Mouse (Mus musculus): Measurements from ENCODE around the gene Ric1. TPM values are rescaled to one million over a fixed set of nuclear protein-coding genes. Genes with fewer than 3 reads are reported as not detected.

Ric1 gene
- total and polyA plus RNA-seq, 3 experiments = 41.0 to 77.2 (median 54.2) TPM

GRCm38 (mm10) chr19:29496001-29496597, 26.0 kb upstream of the Ric1 start:
- Histone ChIP-seq H3K4me1 (ENCODE audit: control insufficient read depth in 1 of 2, insufficient read depth in 2 of 2, low read length in 2 of 2) (peaks cover 17 to 24% of the 10 kb centered on the region in 2 experiments), H3K27ac (ENCODE audit: control insufficient read depth, low read depth, low read length) (no peak overlapping the region), H3K36me3 (ENCODE audit: control insufficient read depth in 1 of 2, insufficient read depth in 2 of 2, low read length in 2 of 2) (peaks cover 0 to 27% of the 10 kb centered on the region in 2 experiments; a peak in 2 of 4 replicates), H3K9me3 (replicated peaks; ENCODE audit: insufficient read depth, low read length) (no peaks in the 10 kb centered on the region), H3K27me3 (ENCODE audit: control insufficient read depth in 1 of 2, insufficient read depth in 2 of 2, low read length in 2 of 2) (no peaks in the 10 kb centered on the region), H3K9ac (ENCODE audit: control insufficient read depth, low read depth, low read length, poor library complexity, severe bottlenecking) (no peak overlapping the region), H3K79me2 (ENCODE audit: control insufficient read depth, insufficient read depth, low read length, poor library complexity) (no peaks in the 10 kb centered on the region), H3K4me3 (ENCODE audit: control insufficient read depth in 1 of 2, insufficient read depth in 1 of 2, low read depth in 2 of 2, low read length in 2 of 2) (no peak overlapping the region)
- TF ChIP-seq ETS1 (IDR thresholded peaks at IDR 0.05; ENCODE audit: low read depth, low read length) (no peak), POLR2AphosphoS2 (IDR thresholded peaks at IDR 0.05; ENCODE audit: low read length) (no peak), SIN3A (IDR thresholded peaks at IDR 0.05; ENCODE audit: low read length) (no peak), TBP (IDR thresholded peaks at IDR 0.05; ENCODE audit: low read depth, low read length) (no peak), MXI1 (IDR thresholded peaks at IDR 0.05; ENCODE audit: low read depth, low read length) (no peak), ZMIZ1 (IDR thresholded peaks at IDR 0.05; ENCODE audit: low read depth, low read length) (no peak), BHLHE40 (IDR thresholded peaks at IDR 0.05; ENCODE audit: borderline replicate concordance, low read depth, low read length) (no peak), POLR2AphosphoS5 (IDR thresholded peaks at IDR 0.05; ENCODE audit: borderline replicate concordance, low read depth, low read length) (no peak), E2F4 (IDR thresholded peaks at IDR 0.05; ENCODE audit: borderline replicate concordance, low read depth, low read length) (no peak)
- DNase-seq (ENCODE audit: low read depth, low spot score) = no peak

GRCm38 (mm10) chr19:29496786-29497557, 25.1 kb upstream of the Ric1 start:
- H3K27me3 ChIP-seq (ENCODE audit: control insufficient read depth in 1 of 2, insufficient read depth in 2 of 2, low read length in 2 of 2) = no peaks in the 10 kb centered on the region
- H3K9me3 ChIP-seq (replicated peaks; ENCODE audit: insufficient read depth, low read length) = no peaks in the 10 kb centered on the region
- peak overlapping the region; percentile 45 for H3K9ac ChIP-seq (ENCODE audit: control insufficient read depth, low read depth, low read length, poor library complexity, severe bottlenecking)
- peak; percentile 52 for DNase-seq (ENCODE audit: low read depth, low spot score)
- peaks cover 0 to 27% of the 10 kb centered on the region in 2 experiments; a peak in 2 of 4 replicates for H3K36me3 ChIP-seq (ENCODE audit: control insufficient read depth in 1 of 2, insufficient read depth in 2 of 2, low read length in 2 of 2)
- H3K4me1 ChIP-seq (ENCODE audit: control insufficient read depth in 1 of 2, insufficient read depth in 2 of 2, low read length in 2 of 2) = peaks cover 17 to 24% of the 10 kb centered on the region in 2 experiments
- no peaks in the 10 kb centered on the region for H3K79me2 ChIP-seq (ENCODE audit: control insufficient read depth, insufficient read depth, low read length, poor library complexity)
- peak overlapping the region; percentile 11 to 18 for H3K4me3 ChIP-seq (ENCODE audit: control insufficient read depth in 1 of 2, insufficient read depth in 1 of 2, low read depth in 2 of 2, low read length in 2 of 2)
- 0 out of 6 replicates have a peak, but pooled peaks of 1 of the 3 experiments have one; percentile 12 for TF ChIP-seq CTCF (IDR thresholded peaks at IDR 0.05 in 2 of 3, conservative IDR thresholded peaks at IDR 0.05 in 1 of 3; ENCODE audit: control insufficient read depth in 1 of 3, insufficient read depth in 1 of 3, low read depth in 2 of 3, low read length in 3 of 3, poor library complexity in 1 of 3, severe bottlenecking in 1 of 3)
- no peak for TF ChIP-seq E2F4 (IDR thresholded peaks at IDR 0.05; ENCODE audit: borderline replicate concordance, low read depth, low read length)
- peak overlapping the region; percentile 53 for H3K27ac ChIP-seq (ENCODE audit: control insufficient read depth, low read depth, low read length)

- H3K27me3 ChIP-seq (ENCODE audit: control insufficient read depth in 1 of 2, insufficient read depth in 2 of 2, low read length in 2 of 2) = no peaks in the 10 kb centered on the region
- H3K4me3 ChIP-seq (ENCODE audit: control insufficient read depth in 1 of 2, insufficient read depth in 1 of 2, low read depth in 2 of 2, low read length in 2 of 2) = peak overlapping the region; percentile 19 to 32
- no peaks in the 10 kb centered on the region for H3K9me3 ChIP-seq (replicated peaks; ENCODE audit: insufficient read depth, low read length)
- H3K4me1 ChIP-seq (ENCODE audit: control insufficient read depth in 1 of 2, insufficient read depth in 2 of 2, low read length in 2 of 2) = peaks cover 17 to 24% of the 10 kb centered on the region in 2 experiments
- H3K27ac ChIP-seq (ENCODE audit: control insufficient read depth, low read depth, low read length) = peak overlapping the region; percentile 78
- peaks cover 0 to 27% of the 10 kb centered on the region in 2 experiments; a peak in 2 of 4 replicates for H3K36me3 ChIP-seq (ENCODE audit: control insufficient read depth in 1 of 2, insufficient read depth in 2 of 2, low read length in 2 of 2)
- H3K9ac ChIP-seq (ENCODE audit: control insufficient read depth, low read depth, low read length, poor library complexity, severe bottlenecking) = peak overlapping the region; percentile 61
- TF ChIP-seq GATA1 (IDR thresholded peaks at IDR 0.05; ENCODE audit: low read depth, low read length) (peak; percentile 100), E2F4 (IDR thresholded peaks at IDR 0.05; ENCODE audit: borderline replicate concordance, low read depth, low read length) (no peak), TAL1 (IDR thresholded peaks at IDR 0.05; ENCODE audit: low read length) (peak; percentile 80), ZMIZ1 (IDR thresholded peaks at IDR 0.05; ENCODE audit: low read depth, low read length) (no peak)
- DNase-seq (ENCODE audit: low read depth, low spot score) = peak; percentile 99
- H3K79me2 ChIP-seq (ENCODE audit: control insufficient read depth, insufficient read depth, low read length, poor library complexity) = no peaks in the 10 kb centered on the region
Observed at GRCm38 (mm10) chr19:29497874-29498273, 24.2 kb upstream of the Ric1 start.

Data from MEL (cell line).